Mouse (Mus musculus) C2C12 (cell line): Measurements from ENCODE around the gene Tmbim1. TPM values are rescaled to one million over a fixed set of nuclear protein-coding genes. Genes with fewer than 3 reads are reported as not detected.

Experiments
- H3K27me3 ChIP-seq: one replicate; pipeline ENCODE4 v1.6.1; 2011; ENCODE audit not compliant: control insufficient read depth, insufficient read depth, insufficient read length
- H3K36me3 ChIP-seq: one replicate; pipeline ENCODE4 v1.6.1; 2011; ENCODE audit not compliant: control insufficient read depth, insufficient read depth
- H3K4me3 ChIP-seq: one replicate; pipeline ENCODE4 v1.5.1; 2011; ENCODE audit warnings: mild to moderate bottlenecking, control low read depth; ENCODE audit not compliant: poor library complexity, insufficient read depth, severe bottlenecking
- H3K79me2 ChIP-seq: one replicate; pipeline ENCODE4 v1.6.1; 2011; ENCODE audit not compliant: control insufficient read depth, insufficient read depth
- H3K79me3 ChIP-seq: one replicate; pipeline ENCODE4 v1.6.1; 2011; ENCODE audit warnings: low read depth, control low read depth
- H3ac ChIP-seq: one replicate; pipeline ENCODE3; 2011; ENCODE audit warnings: low read depth; ENCODE audit not compliant: control insufficient read depth, insufficient read length
- CEBPB ChIP-seq: IDR thresholded peaks from one replicate; pipeline ENCODE4 v1.6.1; 2011; ENCODE audit warnings: low read depth, mild to moderate bottlenecking, control low read depth, moderate library complexity
- CTCF ChIP-seq: IDR thresholded peaks from one replicate; pipeline ENCODE4 v1.5.1; 2011; ENCODE audit not compliant: control insufficient read depth, insufficient read depth, insufficient read length
- FOSL1 ChIP-seq: IDR thresholded peaks from one replicate; pipeline ENCODE4 v1.8.0; 2011; ENCODE audit warnings: mild to moderate bottlenecking, low read length; ENCODE audit not compliant: poor library complexity, insufficient read depth, severe bottlenecking
- MAX ChIP-seq: IDR thresholded peaks from one replicate; pipeline ENCODE4 v1.6.1; 2011; ENCODE audit warnings: mild to moderate bottlenecking, control low read depth
- MYOD1 ChIP-seq: IDR thresholded peaks from one replicate; pipeline ENCODE4 v1.6.1; 2011; ENCODE audit warnings: low read depth; ENCODE audit not compliant: control insufficient read depth, insufficient read length
- MYOG ChIP-seq: IDR thresholded peaks from one replicate; pipeline ENCODE4 v1.6.1; 2011; ENCODE audit not compliant: control insufficient read depth, insufficient read length; ENCODE audit errors: extremely low read depth
- USF1 ChIP-seq: IDR thresholded peaks from one replicate; pipeline ENCODE4 v1.6.1; 2011; ENCODE audit warnings: low read depth, mild to moderate bottlenecking, control low read depth, moderate library complexity
- polyA plus RNA-seq: library from polyadenylated mRNA; unstranded; fragments of >200 nt; fragmentation: generic; extraction: Trizol; gene quantifications from one replicate; pipeline ENCODE4 v1.2.1, GENCODE M21; 2012; ENCODE audit warnings: missing spikeins

Gene Tmbim1
- polyA plus RNA-seq, 1 experiment = 38.1 TPM

DNA sequence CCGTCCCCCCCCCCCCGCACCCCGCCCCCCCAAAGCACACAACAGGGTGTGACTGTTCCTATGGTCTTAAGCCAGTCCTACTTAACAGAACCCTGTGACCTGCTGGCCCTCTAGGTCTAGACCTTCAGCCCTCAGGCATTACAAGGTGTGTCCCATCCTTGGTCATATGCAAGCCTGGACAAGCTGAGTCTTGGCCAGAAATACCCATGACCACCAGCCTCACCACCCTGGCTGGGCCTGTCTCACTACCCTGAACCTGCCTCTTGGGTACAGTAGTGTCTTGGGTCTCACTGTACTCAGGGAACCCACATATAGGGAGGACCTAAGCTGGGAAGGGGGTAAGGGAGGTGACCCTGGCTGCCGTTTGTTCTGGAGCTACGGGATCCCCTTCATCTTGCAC, 32.6 kb upstream of the Tmbim1 start:
- Histone ChIP-seq H3K27me3 (no peaks in the 10 kb centered on the region), H3K36me3 (no peaks in the 10 kb centered on the region), H3ac (no peak overlapping the region), H3K79me2 (no peaks in the 10 kb centered on the region), H3K79me3 (no peaks in the 10 kb centered on the region), H3K4me3 (no peak overlapping the region)
- no peak for TF ChIP-seq MAX
- TF ChIP-seq FOSL1 = no peak
- TF ChIP-seq CTCF = no peak
- no peak for TF ChIP-seq USF1
- no peak for TF ChIP-seq MYOD1
- TF ChIP-seq MYOG = no peak
- TF ChIP-seq CEBPB = no peak

GRCm38 (mm10) chr1:74337241-74337771, 31.9 kb upstream of the Tmbim1 start:
- H3K27me3 ChIP-seq = no peaks in the 10 kb centered on the region
- no peaks in the 10 kb centered on the region for H3K79me2 ChIP-seq
- H3K4me3 ChIP-seq = no peak overlapping the region
- no peak for TF ChIP-seq CTCF
- no peak for TF ChIP-seq MYOD1
- TF ChIP-seq USF1 = no peak
- no peak for TF ChIP-seq FOSL1
- no peak for TF ChIP-seq CEBPB
- H3K79me3 ChIP-seq = no peaks in the 10 kb centered on the region
- H3ac ChIP-seq = no peak overlapping the region
- H3K36me3 ChIP-seq = no peaks in the 10 kb centered on the region

DNA sequence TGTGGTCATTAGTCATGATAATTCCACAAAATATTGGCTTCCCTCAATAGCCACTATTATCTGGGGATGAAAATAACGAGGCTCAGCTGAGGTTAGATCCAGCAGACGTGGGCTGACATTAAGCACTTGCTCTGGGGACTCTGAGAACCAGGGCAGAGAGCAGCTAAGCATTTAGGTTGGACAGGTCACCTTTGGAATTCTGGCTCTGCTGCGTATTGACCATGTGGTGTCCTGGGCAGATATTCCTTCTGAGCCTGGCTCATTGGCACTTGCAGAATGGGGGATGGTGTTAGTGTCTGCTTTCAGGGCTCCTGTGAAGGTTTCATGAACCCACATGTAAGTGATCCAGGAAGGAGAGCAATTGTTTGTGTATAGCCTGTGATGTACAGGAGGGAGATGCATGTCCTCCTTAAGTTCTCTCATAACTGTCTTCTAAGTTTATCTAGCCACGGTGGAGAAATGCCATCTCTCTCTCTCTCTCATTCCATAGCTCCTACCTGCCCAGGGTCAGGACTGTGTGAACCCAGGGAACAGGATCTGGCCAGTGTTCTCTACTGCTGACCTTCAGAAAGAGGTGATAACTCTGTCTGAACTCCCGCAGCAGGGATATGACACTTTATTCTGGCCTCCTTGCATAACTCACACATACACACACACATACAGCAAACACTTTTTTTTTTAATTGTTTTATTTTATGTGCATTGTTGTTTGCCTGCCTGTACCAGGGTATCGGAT, 30.2 kb upstream of the Tmbim1 start:
- TF ChIP-seq CEBPB = no peak
- no peak for TF ChIP-seq MYOD1
- TF ChIP-seq USF1 = no peak
- TF ChIP-seq MYOG = no peak
- TF ChIP-seq MAX = no peak
- no peak for TF ChIP-seq FOSL1
- no peak for TF ChIP-seq CTCF
- Histone ChIP-seq H3K27me3 (no peaks in the 10 kb centered on the region), H3K36me3 (no peaks in the 10 kb centered on the region), H3ac (no peak overlapping the region), H3K79me2 (no peaks in the 10 kb centered on the region), H3K4me3 (no peak overlapping the region), H3K79me3 (no peaks in the 10 kb centered on the region)

GRCm38 (mm10) chr1:74335033-74335432, 29.6 kb upstream of the Tmbim1 start:
- TF ChIP-seq MAX (no peak), MYOD1 (no peak), CEBPB (no peak), FOSL1 (no peak), USF1 (no peak), MYOG (no peak), CTCF (no peak)
- Histone ChIP-seq H3K79me3 (no peaks in the 10 kb centered on the region), H3K27me3 (no peaks in the 10 kb centered on the region), H3ac (no peak overlapping the region), H3K36me3 (no peaks in the 10 kb centered on the region), H3K4me3 (no peak overlapping the region), H3K79me2 (no peaks in the 10 kb centered on the region)

DNA sequence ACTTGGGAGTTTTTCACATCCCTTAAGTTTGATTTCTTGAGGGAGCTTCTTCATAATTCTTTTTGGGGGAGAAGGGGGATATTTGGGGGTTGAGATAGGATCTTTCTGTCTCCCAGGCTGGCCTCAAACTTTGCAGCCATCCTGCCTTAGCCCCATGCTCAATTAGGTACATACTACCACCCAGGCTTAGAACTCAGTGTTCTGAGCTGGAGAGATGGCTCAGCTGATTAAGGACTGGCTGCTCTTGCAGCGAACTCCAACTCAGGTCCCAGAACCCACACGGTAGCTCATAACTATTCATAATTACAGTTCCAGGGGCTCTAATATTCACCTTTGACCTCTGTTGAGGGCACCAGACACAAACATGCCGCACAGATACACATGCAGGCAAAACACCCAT, 29.2 kb upstream of the Tmbim1 start:
- Histone ChIP-seq H3K27me3 (no peaks in the 10 kb centered on the region), H3K79me2 (no peaks in the 10 kb centered on the region), H3K79me3 (no peaks in the 10 kb centered on the region), H3K4me3 (no peak overlapping the region), H3K36me3 (no peaks in the 10 kb centered on the region), H3ac (no peak overlapping the region)
- TF ChIP-seq FOSL1 (no peak), CEBPB (no peak), USF1 (no peak)

DNA sequence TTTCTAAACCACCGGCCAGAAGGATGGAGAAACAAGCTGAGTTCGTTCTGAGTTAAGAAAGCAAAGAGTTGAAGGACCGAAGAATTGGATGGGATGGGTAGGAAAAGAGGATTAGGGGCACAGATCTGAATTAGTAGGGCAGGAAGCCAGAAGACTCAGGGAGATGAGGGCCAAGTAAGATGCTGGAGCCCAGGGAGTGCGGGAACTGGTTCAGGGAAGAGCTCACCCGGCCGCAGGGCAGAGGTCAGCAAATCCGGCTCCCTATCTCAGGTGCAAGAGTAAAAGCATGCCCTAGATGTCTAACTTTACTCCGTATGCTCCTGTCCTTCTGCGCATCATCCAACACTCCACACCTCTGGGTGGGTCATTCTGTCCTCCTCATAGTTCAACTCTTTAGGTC, 27.5 kb upstream of the Tmbim1 start:
- no peaks in the 10 kb centered on the region for H3K36me3 ChIP-seq
- peak overlapping the region; percentile 40 for H3K4me3 ChIP-seq
- peak overlapping the region; percentile 68 for H3ac ChIP-seq
- H3K27me3 ChIP-seq = no peaks in the 10 kb centered on the region
- TF ChIP-seq MYOD1 (no peak), CEBPB (no peak), MAX (no peak), FOSL1 (no peak), USF1 (no peak), CTCF (no peak), MYOG (no peak)
- no peaks in the 10 kb centered on the region for H3K79me2 ChIP-seq
- H3K79me3 ChIP-seq = no peaks in the 10 kb centered on the region
